Mouse (Mus musculus): ENCODE data around the gene Lingo4.

GRCm38 (mm10) chr3:94396851-94397250 lies 1.5 kb upstream of the Lingo4 start:
- TF ChIP-seq CTCF (IDR thresholded peaks at IDR 0.05; ENCODE audit: low read depth) (no peak), EP300 (optimal IDR thresholded peaks at IDR 0.05) (no peak)
